Mouse (Mus musculus): ENCODE measurements around the gene Efl1.

- TF ChIP-seq TCF12 (IDR thresholded peaks at IDR 0.05; ENCODE audit: insufficient read depth, poor library complexity, severe bottlenecking): no peak
- TF ChIP-seq POLR2A (IDR thresholded peaks at IDR 0.05; ENCODE audit: insufficient read length, low read depth): no peak
- TF ChIP-seq CEBPB (IDR thresholded peaks at IDR 0.05; ENCODE audit: insufficient read depth, poor library complexity, severe bottlenecking): no peak
- TF ChIP-seq USF1 (IDR thresholded peaks at IDR 0.05; ENCODE audit: low read depth): no peak
- no peak for TF ChIP-seq POLR2AphosphoS2 (IDR thresholded peaks at IDR 0.05; ENCODE audit: insufficient read length, low read depth)
- no peak for TF ChIP-seq SRF (IDR thresholded peaks at IDR 0.05; ENCODE audit: control insufficient read depth, insufficient read length, low read depth)
- TF ChIP-seq E2F4 (IDR thresholded peaks at IDR 0.05; ENCODE audit: insufficient read depth): no peak
- no peak for TF ChIP-seq MAX (IDR thresholded peaks at IDR 0.05; ENCODE audit: low read depth)
- TF ChIP-seq TCF3 (IDR thresholded peaks at IDR 0.05; ENCODE audit: insufficient read length, low read depth): no peak
- no peak for TF ChIP-seq MYOG (IDR thresholded peaks at IDR 0.05; ENCODE audit: control insufficient read depth in 1 of 3, insufficient read depth in 1 of 3, insufficient read length in 2 of 3, low read depth in 2 of 3)
These were observed 23.1 kb upstream of the Efl1 start for GRCm38 (mm10) chr7:82625342-82625741.
